Mouse (Mus musculus) E14TG2a.4 (cell line): ENCODE measurements around the gene Bok.

Experiments
- CTCF ChIP-seq: conservative IDR thresholded peaks from 2 replicates; pipeline ENCODE4 v1.5.1; 2014; ENCODE audit warnings: low read length
- NANOG ChIP-seq: IDR thresholded peaks from 2 replicates; pipeline ENCODE4 v1.6.1; 2014; ENCODE audit warnings: borderline replicate concordance, low read length, mixed read lengths
- POU5F1 ChIP-seq: IDR thresholded peaks from 2 replicates; pipeline ENCODE4 v1.6.1; 2014; ENCODE audit warnings: low read length, borderline replicate concordance

GRCm38 (mm10) chr1:93697317-93697716 lies 11.9 kb downstream of the Bok start:
- TF ChIP-seq CTCF (no peak), POU5F1 (no peak), NANOG (no peak)
